8 mouse cellular contexts compared by ENCODE assay signal in genomic region chr3:57448445-57448844, GRCm38 (mm10). TPM values are rescaled to one million over a fixed set of nuclear protein-coding genes. Genes with fewer than 3 reads are reported as not detected.
A peak's percentile ranks its signal among the peaks of the same experiment; 100 is the strongest.
DNase-seq lines count a peak whose midpoint lies in the region; ATAC-seq and TF ChIP-seq lines count a peak whose summit lies in the region.
"Had no signal": no experiment of that assay in that cellular context is flagged by ENCODE, and none has a peak within 500 bp of the region (broad histone marks: within the 10 kb centered on the region; RNA-seq: fewer than 3 reads in every experiment).

No protein-coding gene starts in this region.

- peak; percentile 53 for TF ChIP-seq RAD21 in MEL (IDR thresholded peaks at IDR 0.05; ENCODE audit: low read depth, low read length)

- no peaks in the 10 kb centered on the region for H3K36me3 ChIP-seq in MEL (ENCODE audit: control insufficient read depth in 1 of 2, insufficient read depth in 2 of 2, low read length in 2 of 2)
- H3K36me3 ChIP-seq in embryonic facial prominence, embryonic 15.5 days = no peaks in the 10 kb centered on the region
- H3K36me3 ChIP-seq: limb, embryonic 15.5 days had no signal

- peak; percentile 65 for DNase-seq in MEL (ENCODE audit: low read depth, low spot score)
- peak; percentile 27 for DNase-seq in heart, postnatal 25 days (ENCODE audit: low spot score)
- DNase-seq in layer of hippocampus, adult 11-12 months (ENCODE audit: low spot score) = peak; percentile 81
- DNase-seq in lung, postnatal 10 days = peak; percentile 82
- DNase-seq in right cerebral cortex, postnatal 10 days (ENCODE audit: low spot score in 2 of 2) = peak; percentile 83 to 87

- H3K4me1 ChIP-seq in MEL (ENCODE audit: control insufficient read depth in 1 of 2, insufficient read depth in 2 of 2, low read length in 2 of 2) = no peaks in the 10 kb centered on the region
- H3K4me1 ChIP-seq in bone marrow, adult 2 months (ENCODE audit: control insufficient read depth, insufficient read depth, low read length) = no peaks in the 10 kb centered on the region
- H3K4me1 ChIP-seq in embryonic facial prominence, embryonic 15.5 days = 0 out of 2 replicates have a peak, but pooled peaks cover 6% of the 10 kb centered on the region

- H3K27ac ChIP-seq in MEL (ENCODE audit: control insufficient read depth, low read depth, low read length) = no peak overlapping the region
- no peak overlapping the region for H3K27ac ChIP-seq in bone marrow, adult 2 months (ENCODE audit: control insufficient read depth, insufficient read depth, low read depth, low read length, poor library complexity)
- H3K27ac ChIP-seq in embryonic facial prominence, embryonic 15.5 days (replicated peaks) = peak overlapping the region; percentile 9; the same call in 1 of the 2 replicates
- H3K27ac ChIP-seq: limb, embryonic 15.5 days had no signal

- no peak for TF ChIP-seq POLR2A in MEL (IDR thresholded peaks at IDR 0.05; ENCODE audit: control insufficient read depth in 1 of 2, insufficient read depth in 1 of 2, low read depth in 1 of 2, low read length in 2 of 2, poor library complexity in 1 of 2)
- no peak for TF ChIP-seq POLR2A in bone marrow, adult 2 months (IDR thresholded peaks at IDR 0.05; ENCODE audit: borderline replicate concordance, control insufficient read depth, low read depth, low read length)

- no peak overlapping the region for H3K4me2 ChIP-seq in embryonic facial prominence, embryonic 15.5 days (replicated peaks)
- H3K4me2 ChIP-seq: limb, embryonic 15.5 days had no signal

- no peaks in the 10 kb centered on the region for H3K79me2 ChIP-seq in MEL (ENCODE audit: control insufficient read depth, insufficient read depth, low read length, poor library complexity)

- ATAC-seq in embryonic facial prominence, embryonic 15.5 days (ENCODE audit: insufficient number of reproducible peaks, low FRiP score, low TSS enrichment, low read depth) = no peak

- intact Hi-C loops in heart, postnatal 25 days (cut with DNase I) = loop anchor here (1.0 to 5.0 kb wide), 2 partner anchors 116 to 181 kb away; no protein-coding TSS in a partner anchor

- H3K27me3 ChIP-seq in MEL (ENCODE audit: control insufficient read depth in 1 of 2, insufficient read depth in 2 of 2, low read length in 2 of 2) = no peaks in the 10 kb centered on the region
- H3K27me3 ChIP-seq in embryonic facial prominence, embryonic 15.5 days = no peaks in the 10 kb centered on the region
- H3K27me3 ChIP-seq: limb, embryonic 15.5 days had no signal

- no peak overlapping the region for H3K4me3 ChIP-seq in MEL (ENCODE audit: control insufficient read depth in 1 of 2, insufficient read depth in 1 of 2, low read depth in 2 of 2, low read length in 2 of 2)
- H3K4me3 ChIP-seq in bone marrow, adult 2 months (replicated peaks; ENCODE audit: control insufficient read depth, low read depth, low read length) = no peak overlapping the region
- no peak overlapping the region for H3K4me3 ChIP-seq in embryonic facial prominence, embryonic 15.5 days (replicated peaks)
- H3K4me3 ChIP-seq: limb, embryonic 15.5 days had no signal

- TF ChIP-seq CTCF in MEL (IDR thresholded peaks at IDR 0.05 in 2 of 3, conservative IDR thresholded peaks at IDR 0.05 in 1 of 3; ENCODE audit: control insufficient read depth in 1 of 3, insufficient read depth in 1 of 3, low read depth in 2 of 3, low read length in 3 of 3, poor library complexity in 1 of 3, severe bottlenecking in 1 of 3) = peak; percentile 65 to 75 (median 74)
- TF ChIP-seq CTCF in bone marrow, adult 2 months (IDR thresholded peaks at IDR 0.05; ENCODE audit: control insufficient read depth, insufficient read depth, low read length) = peak; percentile 37

- no peak overlapping the region for H3K9ac ChIP-seq in MEL (ENCODE audit: control insufficient read depth, low read depth, low read length, poor library complexity, severe bottlenecking)
- H3K9ac ChIP-seq in embryonic facial prominence, embryonic 15.5 days = no peak overlapping the region
- H3K9ac ChIP-seq: limb, embryonic 15.5 days had no signal

- TF ChIP-seq EP300 in MEL (IDR thresholded peaks at IDR 0.05; ENCODE audit: low read depth in 1 of 2, low read length in 2 of 2) = no peak

- H3K9me3 ChIP-seq in MEL (replicated peaks; ENCODE audit: insufficient read depth, low read length) = no peaks in the 10 kb centered on the region
- H3K9me3 ChIP-seq in embryonic facial prominence, embryonic 15.5 days (replicated peaks) = no peaks in the 10 kb centered on the region
- H3K9me3 ChIP-seq: limb, embryonic 15.5 days had no signal

- WGBS in bone marrow, adult 2 months = 29% methylated on average over 5 of the region's 5 CpGs
- WGBS in embryonic facial prominence, embryonic 15.5 days = 21% methylated on average over 5 of the region's 5 CpGs

TF ChIP-seq in MEL, 35 proteins besides CTCF, POLR2A, EP300 and RAD21:
- TF ChIP-seq TCF12 (IDR thresholded peaks at IDR 0.05; ENCODE audit: low read depth, low read length) (no peak), TBP (IDR thresholded peaks at IDR 0.05; ENCODE audit: low read depth, low read length) (no peak), MEF2A (IDR thresholded peaks at IDR 0.05; ENCODE audit: extremely low read depth, insufficient replicate concordance, low read depth, low read length, poor library complexity, severe bottlenecking) (no peak), E2F4 (IDR thresholded peaks at IDR 0.05; ENCODE audit: borderline replicate concordance, low read depth, low read length) (no peak), SIN3A (IDR thresholded peaks at IDR 0.05; ENCODE audit: low read length) (no peak), ELF1 (IDR thresholded peaks at IDR 0.05; ENCODE audit: low read depth, low read length) (no peak), MAFK (IDR thresholded peaks at IDR 0.05; ENCODE audit: borderline replicate concordance, low read depth, low read length) (no peak), GABPA (IDR thresholded peaks at IDR 0.05; ENCODE audit: low read depth, low read length) (no peak), SMC3 (IDR thresholded peaks at IDR 0.05; ENCODE audit: low read depth, low read length) (peak; percentile 62), MAX (IDR thresholded peaks at IDR 0.05; ENCODE audit: low read length) (no peak), MXI1 (IDR thresholded peaks at IDR 0.05; ENCODE audit: low read depth, low read length) (no peak), ZKSCAN1 (IDR thresholded peaks at IDR 0.05; ENCODE audit: low read depth, low read length) (no peak), POLR2AphosphoS5 (IDR thresholded peaks at IDR 0.05; ENCODE audit: borderline replicate concordance, low read depth, low read length) (no peak), NELFE (IDR thresholded peaks at IDR 0.05; ENCODE audit: low read depth, low read length) (no peak), JUND (IDR thresholded peaks at IDR 0.05; ENCODE audit: low read depth, low read length) (no peak), RCOR1 (IDR thresholded peaks at IDR 0.05; ENCODE audit: low read depth, low read length) (no peak), ZC3H11A (IDR thresholded peaks at IDR 0.05; ENCODE audit: low read depth, low read length) (peak; percentile 21; the same call in 1 of the 2 replicates)
TF ChIP-seq in MEL: peak in this region for 2.

RNA-seq across cellular contexts. Expression of gene Tm4sf4, which starts 23.3 kb away (rescaled TPM):
- total RNA-seq in MEL (2012; rRNA removed) = not detected in 2 replicates
- not detected for polyA plus RNA-seq in MEL (2012; ENCODE audit: insufficient read depth in 1 of 2, insufficient read length in 2 of 2, low read depth in 1 of 2, low replicate concordance in 2 of 2, missing spikeins in 1 of 2)
- not detected in 2 replicates for polyA plus RNA-seq in bone marrow, adult 2 months (2011; ENCODE audit: insufficient read depth, insufficient read length, low replicate concordance, missing spikeins)
- polyA plus RNA-seq in embryonic facial prominence, embryonic 15.5 days (2015; fragmentation: Nextera tagmentation; extraction: Ambion mirVana) = 0.11 TPM in 1 of 2 replicates, not detected in the other
- under 1 TPM in 1 of 2 experiments, not detected in 1; 0.28 TPM for total RNA-seq in heart, postnatal 25 days (2021)

Comparison
In these comparisons a context has a peak if more than half of its experiments do, and no peak if none do; other contexts are left out.
1. DNase-seq: peak in every context shown above with its lines; median percentile 85 in right cerebral cortex, postnatal 10 days; 82 in lung, postnatal 10 days; 81 in layer of hippocampus, adult 11-12 months; 65 in MEL; 27 in heart, postnatal 25 days.